Mouse (Mus musculus): ENCODE results near the gene Ak3. TPM values are rescaled to one million over a fixed set of nuclear protein-coding genes. Genes with fewer than 3 reads are reported as not detected.
A peak's percentile ranks its signal among the peaks of the same experiment; 100 is the strongest.

Ak3 gene
- 211 and 233 TPM in 2 replicates for total RNA-seq (2021)
- long read RNA-seq, experiment 1, transcript Ak3-201 (5 exons, 2,809 nt) = major isoform, 218 of 237 reads
- long read RNA-seq, experiment 1, partial matches to known transcripts = 3 of 237 reads
- long read RNA-seq, experiment 1, other reads (novel, unspliced or antisense) = 16 of 237 reads
- long read RNA-seq, experiment 2, transcript Ak3-201 (5 exons, 2,809 nt) = major isoform, 114 of 136 reads
- long read RNA-seq, experiment 2, partial matches to known transcripts = 5 of 136 reads
- long read RNA-seq, experiment 2, other reads (novel, unspliced or antisense) = 17 of 136 reads

DNA sequence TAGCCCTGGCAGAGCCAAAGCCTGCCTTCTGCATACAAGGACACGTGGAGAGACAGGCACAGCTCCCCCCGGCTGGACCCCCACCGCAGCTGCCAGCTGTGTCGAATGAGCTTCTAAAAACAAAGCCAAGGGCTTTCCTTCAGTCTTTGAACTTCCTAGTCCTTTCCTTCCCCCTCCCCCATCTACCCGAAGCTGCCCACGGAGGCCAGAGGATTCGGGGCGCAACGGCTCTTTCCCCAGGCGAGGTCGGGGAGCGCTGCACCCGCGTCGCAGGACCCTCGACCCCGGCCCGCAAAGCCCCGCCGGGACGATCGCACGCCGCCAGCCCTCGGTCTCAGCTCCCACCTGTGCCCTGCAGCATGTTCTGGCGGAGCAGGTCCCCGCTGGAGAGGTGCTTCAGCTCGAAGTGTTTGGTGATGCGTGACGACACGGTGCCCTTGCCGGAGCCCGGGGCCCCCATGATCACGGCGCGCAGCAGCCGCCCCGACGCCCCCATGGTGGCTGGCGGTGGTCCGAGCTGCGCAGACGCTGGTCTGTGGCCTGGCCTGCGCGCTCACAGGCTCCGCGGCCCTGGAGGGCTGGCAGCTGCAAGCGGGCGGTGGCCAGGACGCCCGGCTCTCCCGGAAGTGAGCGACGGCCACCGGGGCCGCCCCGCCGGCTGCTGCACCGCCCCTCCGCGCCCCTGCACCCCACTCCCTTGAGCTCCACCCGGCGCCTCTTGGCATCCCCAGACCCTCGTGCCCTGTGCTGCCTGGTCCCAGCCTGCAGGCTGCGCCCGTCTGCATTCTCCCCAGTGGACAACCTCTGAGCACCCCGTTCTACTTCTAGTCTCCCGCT lies at the start of gene Ak3:
TSS of gene Ak3 (minus strand) at position 628 of the 837 bp plus-strand sequence.
- peak; percentile 93 for DNase-seq

- DNase-seq = no peak
Observed at GRCm38 (mm10) chr19:29092194-29092593, 44.4 kb upstream of the Ak3 start.

GRCm38 (mm10) chr19:29088628-29089027 lies 40.9 kb upstream of the Ak3 start:
- no peak for DNase-seq

GRCm38 (mm10) chr19:29074802-29075201 lies 27.0 kb upstream of the Ak3 start:
- DNase-seq = peak; percentile 41

- no peak for DNase-seq
Observed at GRCm38 (mm10) chr19:29069195-29069594, 21.4 kb upstream of the Ak3 start.

- DNase-seq = peak; percentile 84
Observed at GRCm38 (mm10) chr19:29066981-29067471, 19.3 kb upstream of the Ak3 start.

DNA sequence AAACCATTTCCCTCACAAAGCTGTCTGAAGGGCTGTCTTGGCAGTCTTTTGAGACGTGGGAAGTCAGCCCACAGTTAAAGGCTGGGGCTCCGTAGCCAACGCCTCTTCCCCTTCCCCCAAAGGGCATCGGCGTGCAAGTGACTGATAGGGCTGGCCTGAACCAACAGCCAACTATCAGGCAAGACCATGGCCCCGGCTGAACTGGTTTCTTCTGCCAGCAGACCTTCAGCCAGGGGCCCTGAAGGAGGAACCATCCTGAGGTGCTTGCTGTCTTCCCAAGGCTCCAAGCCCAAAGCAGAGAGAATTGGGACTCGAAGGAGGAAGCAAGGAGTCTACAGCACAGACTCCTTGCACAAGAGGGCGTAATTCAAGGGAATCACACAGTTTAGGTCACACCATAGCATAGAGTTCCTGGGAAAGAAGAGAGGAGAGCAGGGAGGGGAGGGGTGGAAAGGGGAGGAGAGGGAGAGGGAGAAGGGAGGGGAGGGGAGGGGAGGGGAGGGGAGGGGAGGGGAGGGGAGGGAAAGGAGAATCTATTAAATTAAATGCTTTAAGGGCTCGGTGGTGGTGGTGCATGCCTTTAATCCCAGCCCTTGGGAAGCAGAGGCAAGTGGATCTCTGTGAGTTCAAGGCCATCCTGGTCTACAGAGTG lies 16.8 kb upstream of the Ak3 start:
- peak; percentile 65 for DNase-seq

DNA sequence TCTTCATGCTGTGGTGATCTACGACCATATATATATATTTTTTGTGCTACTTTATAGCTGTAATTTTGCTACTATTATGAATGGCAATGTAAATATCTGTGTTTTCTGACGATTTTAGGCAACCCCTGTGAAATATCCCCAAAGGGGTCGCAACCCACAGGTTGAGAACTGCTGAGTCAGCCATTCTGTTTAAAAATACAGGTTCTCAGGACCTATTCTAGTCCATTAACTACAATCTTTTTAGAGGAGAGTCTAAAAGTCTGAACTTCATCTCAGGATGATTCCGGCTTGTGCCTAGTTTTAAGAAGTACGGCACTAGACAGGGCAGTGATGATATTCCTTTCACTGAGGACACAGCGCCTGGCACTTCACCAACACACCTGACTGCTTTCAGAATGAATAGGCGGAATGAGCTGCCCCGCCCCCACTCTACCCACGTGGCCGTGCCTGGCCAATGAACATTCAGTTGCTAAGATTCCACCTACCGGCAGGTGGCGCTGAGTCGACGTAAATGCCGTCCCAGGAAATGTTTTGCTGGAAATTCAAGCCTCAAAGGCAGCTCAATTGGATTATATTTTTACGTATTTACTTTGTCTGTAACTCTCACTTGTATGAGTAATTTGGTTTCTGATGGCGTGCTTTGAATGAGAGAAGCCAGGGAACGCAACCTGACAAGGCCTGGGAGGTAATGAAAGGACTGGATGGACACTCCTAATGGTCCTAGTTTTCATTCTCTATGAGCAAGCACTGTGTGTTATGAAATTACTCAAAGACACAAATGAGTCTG lies 16.0 kb upstream of the Ak3 start:
- peak; percentile 95 for DNase-seq

GRCm38 (mm10) chr19:29063009-29063408 lies 15.2 kb upstream of the Ak3 start:
- DNase-seq = no peak

DNA sequence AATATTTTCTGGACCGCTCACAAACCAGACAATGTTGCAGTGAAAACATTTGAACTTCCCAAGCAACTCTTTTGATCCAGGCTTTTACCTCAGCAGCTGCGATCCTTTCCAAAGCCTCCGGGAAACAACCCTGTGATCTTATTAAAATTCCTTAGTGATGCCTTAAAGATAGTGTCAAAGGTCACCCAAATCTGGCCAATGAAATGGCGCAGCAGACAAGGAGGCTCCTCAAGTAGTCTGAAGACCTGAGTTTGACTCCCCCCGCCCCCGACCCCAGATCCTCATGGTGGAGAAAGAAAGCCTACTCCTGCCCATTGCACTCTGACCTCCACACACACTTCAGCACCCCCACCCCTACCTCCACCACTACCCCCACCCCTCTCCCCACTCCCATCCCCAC lies 12.5 kb upstream of the Ak3 start:
- DNase-seq = no peak

DNA sequence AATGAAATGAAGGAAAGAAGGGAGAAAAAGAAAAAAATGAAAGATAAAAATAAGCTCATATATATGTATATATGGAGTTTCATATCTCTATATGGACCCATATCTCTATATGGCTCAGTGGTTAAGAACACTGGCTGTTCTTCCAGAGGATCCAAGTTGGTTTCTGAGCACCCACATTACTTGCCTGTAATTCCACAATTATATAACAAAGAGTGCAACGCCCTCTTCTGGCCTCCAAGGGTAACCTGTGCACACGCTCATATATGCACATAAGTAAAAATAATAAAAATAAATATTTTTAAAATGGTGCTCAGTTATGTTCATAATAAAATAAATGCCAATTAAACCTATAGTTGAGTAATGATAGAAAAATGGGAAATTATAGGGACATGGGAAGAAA lies 11.9 kb upstream of the Ak3 start:
- DNase-seq = peak; percentile 15

DNA sequence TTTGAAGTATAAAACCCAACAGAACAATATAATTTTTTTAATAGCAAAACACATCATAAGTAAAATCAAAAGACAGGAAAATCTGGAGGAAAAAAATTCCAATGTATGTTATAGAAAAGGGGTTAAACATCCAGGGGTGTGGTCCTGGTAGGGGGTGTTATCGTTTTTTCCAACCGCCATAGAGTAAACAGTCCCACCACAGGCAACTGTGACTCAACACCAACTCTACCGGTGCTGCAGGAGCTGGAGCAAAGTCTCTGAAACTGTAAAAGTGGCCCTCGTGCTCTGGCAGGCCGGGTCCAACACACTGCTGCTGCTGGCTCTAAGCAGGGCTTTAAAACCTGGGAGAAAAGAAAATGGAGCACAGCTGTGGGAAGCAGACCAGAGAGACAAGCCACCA lies 11.0 kb upstream of the Ak3 start:
- DNase-seq = no peak

GRCm38 (mm10) chr19:29055469-29055868 lies 7.7 kb upstream of the Ak3 start:
- DNase-seq = no peak

GRCm38 (mm10) chr19:29054594-29054993 lies 6.8 kb upstream of the Ak3 start:
- no peak for DNase-seq

DNA sequence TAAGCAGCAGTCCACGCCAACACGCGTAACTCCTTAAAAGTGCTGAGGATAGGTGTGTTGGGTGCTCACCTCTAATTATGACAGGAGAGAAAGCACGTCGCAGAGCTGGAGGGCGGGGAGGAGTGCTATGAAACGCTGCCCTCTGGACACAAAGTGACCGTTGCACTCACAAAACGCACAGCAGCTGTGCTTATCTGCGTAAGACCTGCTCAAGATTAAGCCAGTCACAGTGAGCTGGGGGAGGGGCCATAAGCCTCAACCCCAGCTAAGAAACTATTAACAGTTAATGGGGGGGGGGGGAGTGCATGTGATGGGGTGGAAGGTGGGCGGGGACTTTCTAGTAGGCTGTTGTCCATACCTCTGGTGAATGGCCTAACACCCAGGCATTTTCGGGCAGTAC lies 5.0 kb upstream of the Ak3 start:
- no peak for DNase-seq

- DNase-seq = peak; percentile 32
Observed at GRCm38 (mm10) chr19:29050186-29050980, 2.6 kb upstream of the Ak3 start.

DNA sequence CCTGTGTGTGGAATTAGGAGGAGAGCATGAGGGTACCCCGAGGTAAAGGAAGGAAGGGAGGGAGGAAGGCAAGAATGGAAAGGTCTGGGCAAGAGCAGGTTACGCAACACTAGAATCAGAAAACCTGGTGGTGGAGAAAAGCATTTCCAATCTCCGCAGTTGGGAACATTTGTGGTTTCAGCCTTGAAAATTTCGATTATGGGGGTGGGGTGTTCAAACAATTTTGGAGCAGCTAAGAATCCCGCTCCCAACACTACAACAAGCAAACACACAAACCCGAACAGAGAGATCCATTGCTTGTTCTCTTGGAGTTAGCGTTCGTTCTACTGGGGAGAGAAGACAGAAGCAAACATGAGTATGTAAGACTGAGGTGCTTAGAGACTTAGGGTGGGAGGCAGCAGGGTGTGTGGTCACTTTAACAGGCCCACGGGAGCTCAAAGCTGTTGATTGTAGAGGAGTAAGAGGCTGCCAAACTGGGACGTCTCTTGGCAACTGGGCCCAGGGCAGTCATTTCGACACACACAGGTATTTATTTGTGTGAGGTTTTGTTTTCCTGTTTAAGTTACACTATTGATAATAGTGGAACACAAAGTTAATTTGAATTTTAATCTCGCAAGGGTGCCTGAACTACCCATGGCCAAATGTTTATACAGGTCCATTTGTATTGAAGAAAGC lies 1.8 kb upstream of the Ak3 start:
- peak; percentile 42 for DNase-seq

DNA sequence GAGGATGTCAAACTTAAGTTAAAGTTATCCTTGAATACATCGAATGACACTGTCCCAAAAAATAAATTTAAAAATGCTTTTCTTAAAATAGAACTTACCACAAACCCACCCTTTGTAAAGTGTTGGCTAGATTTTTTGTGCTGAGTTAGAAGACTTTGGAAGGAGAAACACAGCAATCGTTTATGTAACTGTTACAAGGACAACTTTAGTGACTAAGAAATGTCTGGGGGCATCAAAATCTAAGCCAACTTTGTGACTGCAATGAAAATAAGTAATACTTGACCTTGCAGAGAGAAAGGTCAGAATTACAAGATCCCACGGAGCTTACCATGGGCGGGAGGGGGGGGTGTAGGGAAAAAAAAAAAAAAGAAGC lies 814 bp downstream of the Ak3 start:
- no peak for DNase-seq

- no peak for DNase-seq
Observed at GRCm38 (mm10) chr19:29045956-29046650, 1.7 kb downstream of the Ak3 start.

GRCm38 (mm10) chr19:29045369-29045768 lies 2.4 kb downstream of the Ak3 start:
- DNase-seq = no peak
